Mouse (Mus musculus): ENCODE results near the gene Prox1. TPM values are rescaled to one million over a fixed set of nuclear protein-coding genes. Genes with fewer than 3 reads are reported as not detected.

Gene Prox1
- 1.8 and 3.7 TPM in 2 replicates for polyA plus RNA-seq (2014; fragmentation: Nextera tagmentation; extraction: Ambion mirVana)

DNA sequence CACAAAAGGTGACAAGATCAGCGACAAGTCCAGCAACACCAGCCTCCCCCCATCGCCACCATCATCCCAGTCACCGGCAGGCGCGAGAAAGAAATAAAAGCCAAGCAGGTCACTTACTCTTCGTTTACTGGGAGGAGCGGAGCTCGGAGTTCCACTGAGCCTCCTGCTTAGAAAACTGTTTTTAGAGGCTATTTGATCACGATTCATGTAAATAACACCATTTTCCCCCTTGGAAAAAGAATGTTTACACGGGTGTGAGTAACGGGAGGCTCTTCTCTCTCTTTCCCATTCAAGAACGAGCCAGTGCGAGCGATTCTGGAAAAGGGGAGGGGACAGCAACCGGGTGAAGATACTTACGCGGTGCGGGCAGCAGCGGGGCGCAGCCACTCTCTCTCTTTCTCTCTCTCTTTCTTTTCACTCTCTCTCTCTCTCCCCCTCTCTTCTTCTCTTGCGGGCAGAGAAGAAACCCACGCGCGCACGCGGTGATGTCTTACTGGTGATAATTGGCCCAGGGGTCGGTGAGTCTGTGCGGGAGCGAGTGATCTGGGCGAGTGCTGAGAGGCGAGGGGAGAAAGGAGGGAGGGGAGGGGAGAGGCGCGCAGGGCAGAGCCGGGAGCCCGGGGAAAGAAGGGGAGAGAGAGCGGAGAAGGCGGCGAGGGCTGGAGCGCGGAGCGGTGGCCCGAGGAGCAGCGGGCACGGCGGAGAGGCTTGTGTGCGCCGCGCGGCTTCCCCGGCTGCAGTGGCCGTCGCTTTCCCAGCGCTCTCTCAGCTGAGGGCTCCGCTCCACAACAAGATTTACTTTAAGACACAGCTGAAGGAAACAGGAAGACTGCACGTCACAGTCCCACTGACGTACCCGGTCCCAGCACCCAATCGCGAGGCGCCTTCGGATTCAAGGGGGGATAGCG is at the start of gene Prox1:
TSS of gene Prox1 (minus strand) at position 804 of the 908 bp plus-strand sequence.
- H3K27ac ChIP-seq (ENCODE audit: low read depth): peak within 1 kb of the TSS; percentile 47; the same call in 1 of the 2 replicates
- peaks cover 51% of the 10 kb centered on the region for H3K27me3 ChIP-seq (replicated peaks; ENCODE audit: control insufficient read depth, insufficient read depth, low read length)
- H3K4me3 ChIP-seq (ENCODE audit: low read depth, low read length): peak within 1 kb of the TSS; percentile 65
- ATAC-seq (replicated peaks; ENCODE audit: low FRiP score, low TSS enrichment, low read depth) (peak; percentile 85), DNase-seq (ENCODE audit: low spot score) (peak; percentile 89)
- H3K4me1 ChIP-seq (replicated peaks; ENCODE audit: control insufficient read depth, insufficient read depth, low read length): peaks cover 23% of the 10 kb centered on the region
- under 1% methylated on average over 61 of the region's 62 CpGs for WGBS
- H3K9me3 ChIP-seq (ENCODE audit: control insufficient read depth, low read length): no peaks in the 10 kb centered on the region
- H3K4me2 ChIP-seq (ENCODE audit: low read length): peak within 1 kb of the TSS; percentile 88
- no peaks in the 10 kb centered on the region for H3K36me3 ChIP-seq (ENCODE audit: control insufficient read depth, insufficient read depth, low read length)
- H3K9ac ChIP-seq (ENCODE audit: low read length): peak within 1 kb of the TSS; percentile 43

DNA sequence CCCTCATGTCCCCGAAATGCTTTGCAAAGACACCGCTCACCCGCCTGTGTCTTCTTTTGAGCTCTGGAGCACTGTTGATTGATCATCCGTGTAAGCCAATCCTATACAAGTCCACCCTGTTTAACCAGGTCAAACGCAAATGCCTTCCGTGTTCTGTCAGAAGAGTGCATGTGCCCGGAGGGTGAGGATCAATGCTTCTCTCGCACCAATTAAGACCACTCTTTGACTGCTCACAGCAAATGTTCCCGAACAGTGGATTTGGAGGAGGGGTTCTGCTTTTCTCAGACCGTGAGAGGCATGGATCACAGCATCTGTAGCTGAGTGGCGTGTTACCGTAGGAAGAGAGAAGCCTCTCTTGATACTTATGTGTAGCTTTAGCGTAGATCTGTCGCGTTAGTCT is 46.1 kb upstream of the Prox1 start:
- no peaks in the 10 kb centered on the region for H3K36me3 ChIP-seq (ENCODE audit: control insufficient read depth, insufficient read depth, low read length)
- H3K9ac ChIP-seq (ENCODE audit: low read length): no peak overlapping the region
- H3K9me3 ChIP-seq (ENCODE audit: control insufficient read depth, low read length): no peaks in the 10 kb centered on the region
- H3K4me2 ChIP-seq (ENCODE audit: low read length): no peak overlapping the region
- DNase-seq (ENCODE audit: low spot score) (no peak), ATAC-seq (replicated peaks; ENCODE audit: low FRiP score, low TSS enrichment, low read depth) (no peak)
- no peak overlapping the region for H3K4me3 ChIP-seq (ENCODE audit: low read depth, low read length)
- no peak overlapping the region for H3K27ac ChIP-seq (ENCODE audit: low read depth)
- WGBS: 85% methylated on average over 15 of the region's 15 CpGs
- H3K27me3 ChIP-seq (replicated peaks; ENCODE audit: control insufficient read depth, insufficient read depth, low read length): no peaks in the 10 kb centered on the region
- no peaks in the 10 kb centered on the region for H3K4me1 ChIP-seq (replicated peaks; ENCODE audit: control insufficient read depth, insufficient read depth, low read length)

DNA sequence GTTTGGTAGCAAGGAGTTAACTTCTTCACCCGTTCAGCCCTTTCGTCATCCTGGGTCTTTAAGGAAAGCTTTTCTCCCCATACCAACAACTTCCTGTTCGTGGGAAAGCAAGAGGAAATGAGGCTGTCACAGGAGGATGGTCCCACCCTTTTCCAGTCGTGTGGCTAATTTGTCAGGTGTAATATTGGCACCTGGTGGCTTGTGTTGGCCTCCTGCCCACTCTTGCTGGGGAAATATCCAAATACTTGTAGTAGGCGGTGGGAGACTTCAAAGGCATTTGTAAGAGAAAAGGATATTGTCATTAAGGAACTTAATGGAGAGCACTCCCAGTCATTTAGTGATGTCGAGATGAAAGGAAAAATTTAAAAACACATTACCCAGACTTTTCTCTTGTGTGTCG is 44.1 kb upstream of the Prox1 start:
- no peak overlapping the region for H3K4me2 ChIP-seq (ENCODE audit: low read length)
- H3K36me3 ChIP-seq (ENCODE audit: control insufficient read depth, insufficient read depth, low read length): no peaks in the 10 kb centered on the region
- ATAC-seq (replicated peaks; ENCODE audit: low FRiP score, low TSS enrichment, low read depth): no peak
- H3K9me3 ChIP-seq (ENCODE audit: control insufficient read depth, low read length): no peaks in the 10 kb centered on the region
- WGBS: 72% methylated on average over 7 of the region's 7 CpGs
- H3K27ac ChIP-seq (ENCODE audit: low read depth): no peak overlapping the region
- no peak overlapping the region for H3K9ac ChIP-seq (ENCODE audit: low read length)
- no peak for DNase-seq (ENCODE audit: low spot score)
- H3K4me1 ChIP-seq (replicated peaks; ENCODE audit: control insufficient read depth, insufficient read depth, low read length): no peaks in the 10 kb centered on the region
- no peak overlapping the region for H3K4me3 ChIP-seq (ENCODE audit: low read depth, low read length)
- no peaks in the 10 kb centered on the region for H3K27me3 ChIP-seq (replicated peaks; ENCODE audit: control insufficient read depth, insufficient read depth, low read length)

DNA sequence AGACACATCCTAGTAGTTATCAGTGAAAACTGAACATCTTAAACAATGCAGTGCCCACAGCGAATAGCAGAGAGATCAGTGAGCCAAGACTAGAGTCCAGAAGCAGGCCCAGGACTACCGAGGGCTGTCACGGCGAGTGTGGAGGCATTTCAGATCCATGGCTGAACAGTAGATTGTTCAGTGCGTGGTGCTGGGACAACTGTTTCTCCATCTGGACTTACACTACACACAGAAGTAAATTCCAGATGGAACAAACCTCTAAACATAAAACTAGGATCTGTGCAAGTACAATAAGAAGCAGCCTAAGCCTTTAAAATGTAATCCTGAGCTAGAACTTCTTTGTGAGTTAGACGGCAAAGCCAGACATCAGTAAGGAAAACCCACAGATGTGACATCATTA is 42.7 kb upstream of the Prox1 start:
- no peak overlapping the region for H3K4me3 ChIP-seq (ENCODE audit: low read depth, low read length)
- no peaks in the 10 kb centered on the region for H3K27me3 ChIP-seq (replicated peaks; ENCODE audit: control insufficient read depth, insufficient read depth, low read length)
- no peak for ATAC-seq (replicated peaks; ENCODE audit: low FRiP score, low TSS enrichment, low read depth)
- no peak for DNase-seq (ENCODE audit: low spot score)
- no peaks in the 10 kb centered on the region for H3K36me3 ChIP-seq (ENCODE audit: control insufficient read depth, insufficient read depth, low read length)
- no peak overlapping the region for H3K27ac ChIP-seq (ENCODE audit: low read depth)
- H3K4me2 ChIP-seq (ENCODE audit: low read length): no peak overlapping the region
- no peaks in the 10 kb centered on the region for H3K9me3 ChIP-seq (ENCODE audit: control insufficient read depth, low read length)
- H3K9ac ChIP-seq (ENCODE audit: low read length): no peak overlapping the region
- WGBS: 91% methylated on average over 6 of the region's 6 CpGs
- H3K4me1 ChIP-seq (replicated peaks; ENCODE audit: control insufficient read depth, insufficient read depth, low read length): no peaks in the 10 kb centered on the region

DNA sequence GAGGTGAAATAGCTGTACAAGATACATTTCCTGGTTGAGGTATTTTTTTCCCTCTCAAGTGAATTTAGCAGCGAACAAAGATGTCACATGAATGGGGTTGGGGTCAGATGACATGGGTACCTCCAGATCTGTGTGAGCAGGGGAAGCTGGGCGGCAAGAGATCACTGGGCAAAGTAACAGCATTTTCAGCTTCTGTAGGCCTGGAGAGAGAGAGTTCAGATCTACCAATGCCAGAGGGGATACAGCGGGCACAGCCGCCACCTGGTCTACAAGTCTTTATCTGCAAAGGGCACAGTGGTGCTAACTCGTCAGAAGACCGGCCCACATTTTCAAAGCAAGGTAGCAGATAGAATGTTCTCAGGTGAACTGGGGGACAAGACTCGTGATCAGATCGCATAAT is 36.7 kb upstream of the Prox1 start:
- DNase-seq (ENCODE audit: low spot score): no peak
- Histone ChIP-seq H3K9me3 (ENCODE audit: control insufficient read depth, low read length) (no peaks in the 10 kb centered on the region), H3K4me3 (ENCODE audit: low read depth, low read length) (no peak overlapping the region), H3K27me3 (replicated peaks; ENCODE audit: control insufficient read depth, insufficient read depth, low read length) (no peaks in the 10 kb centered on the region), H3K4me2 (ENCODE audit: low read length) (no peak overlapping the region), H3K36me3 (ENCODE audit: control insufficient read depth, insufficient read depth, low read length) (no peaks in the 10 kb centered on the region), H3K9ac (ENCODE audit: low read length) (no peak overlapping the region), H3K27ac (ENCODE audit: low read depth) (no peak overlapping the region), H3K4me1 (replicated peaks; ENCODE audit: control insufficient read depth, insufficient read depth, low read length) (no peaks in the 10 kb centered on the region)
- ATAC-seq (replicated peaks; ENCODE audit: low FRiP score, low TSS enrichment, low read depth): no peak
- 90% methylated on average over 8 of the region's 8 CpGs for WGBS

DNA sequence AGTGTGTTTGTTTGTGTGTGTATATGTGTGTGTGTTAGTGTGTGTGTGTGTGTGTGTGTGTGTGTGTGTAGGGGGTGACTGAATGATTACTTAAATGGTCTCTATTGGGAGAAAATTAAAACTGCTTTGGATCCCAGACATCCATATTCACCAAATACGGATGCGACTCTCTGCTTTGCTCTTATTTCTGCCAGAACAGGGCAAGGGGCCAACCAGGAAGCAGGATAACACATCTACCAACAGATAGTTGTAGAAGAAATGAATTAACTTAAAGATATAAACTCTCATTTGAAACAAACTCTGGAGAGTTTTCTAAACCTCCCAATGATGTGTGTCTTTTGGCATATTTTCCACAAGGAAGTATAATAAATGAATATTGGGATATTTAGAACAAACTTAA is 35.2 kb upstream of the Prox1 start:
- 80% methylated on average over 2 of the region's 2 CpGs for WGBS
- H3K4me1 ChIP-seq (replicated peaks; ENCODE audit: control insufficient read depth, insufficient read depth, low read length): no peaks in the 10 kb centered on the region
- ATAC-seq (replicated peaks; ENCODE audit: low FRiP score, low TSS enrichment, low read depth): no peak

DNA sequence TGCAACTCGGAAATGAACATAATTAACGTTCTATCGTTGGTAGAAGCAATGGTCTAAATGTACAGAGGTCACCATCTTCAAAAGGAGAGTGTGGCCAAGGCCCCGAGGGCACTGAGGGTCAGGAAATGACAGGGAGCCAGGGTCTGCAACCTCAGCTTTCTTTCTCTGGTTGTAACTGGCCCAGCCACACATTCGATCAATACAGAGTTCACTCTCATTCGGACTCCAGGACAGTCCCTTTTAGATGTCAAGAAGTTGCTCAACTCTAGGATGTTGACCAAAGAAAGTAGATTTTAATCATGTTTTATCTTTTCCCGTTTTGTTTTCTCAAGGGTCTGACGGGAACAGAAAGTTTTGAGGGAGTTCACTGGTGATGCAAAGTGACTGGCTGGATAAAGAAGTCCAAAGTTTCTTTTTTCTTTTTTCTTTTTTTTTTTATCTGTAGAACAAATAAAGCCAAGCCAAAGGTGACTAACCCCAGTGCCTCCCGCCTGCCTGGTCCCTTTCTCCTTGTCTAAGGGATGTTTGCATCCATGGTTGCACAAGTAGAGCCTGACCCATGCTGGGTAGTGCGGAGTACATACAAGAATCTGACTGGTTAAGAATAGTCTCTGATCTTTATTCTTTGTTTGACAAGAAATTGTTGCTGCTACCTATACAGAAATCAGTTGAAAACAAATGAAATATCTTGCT is 34.0 kb upstream of the Prox1 start:
- no peak for ATAC-seq (replicated peaks; ENCODE audit: low FRiP score, low TSS enrichment, low read depth)
- H3K4me2 ChIP-seq (ENCODE audit: low read length): no peak overlapping the region
- no peak overlapping the region for H3K27ac ChIP-seq (ENCODE audit: low read depth)
- H3K27me3 ChIP-seq (replicated peaks; ENCODE audit: control insufficient read depth, insufficient read depth, low read length): no peaks in the 10 kb centered on the region
- no peak overlapping the region for H3K9ac ChIP-seq (ENCODE audit: low read length)
- 68% methylated on average over 10 of the region's 10 CpGs for WGBS
- DNase-seq (ENCODE audit: low spot score): no peak
- no peak overlapping the region for H3K4me3 ChIP-seq (ENCODE audit: low read depth, low read length)
- H3K9me3 ChIP-seq (ENCODE audit: control insufficient read depth, low read length): no peaks in the 10 kb centered on the region
- no peaks in the 10 kb centered on the region for H3K4me1 ChIP-seq (replicated peaks; ENCODE audit: control insufficient read depth, insufficient read depth, low read length)
- H3K36me3 ChIP-seq (ENCODE audit: control insufficient read depth, insufficient read depth, low read length): no peaks in the 10 kb centered on the region

More for the DNA sequence above, 35.2 kb upstream of the Prox1 start:
- no peaks in the 10 kb centered on the region for H3K9me3 ChIP-seq (ENCODE audit: control insufficient read depth, low read length)
- H3K9ac ChIP-seq (ENCODE audit: low read length): no peak overlapping the region
- H3K4me3 ChIP-seq (ENCODE audit: low read depth, low read length): no peak overlapping the region
- H3K27me3 ChIP-seq (replicated peaks; ENCODE audit: control insufficient read depth, insufficient read depth, low read length): no peaks in the 10 kb centered on the region
- no peaks in the 10 kb centered on the region for H3K36me3 ChIP-seq (ENCODE audit: control insufficient read depth, insufficient read depth, low read length)
- no peak overlapping the region for H3K4me2 ChIP-seq (ENCODE audit: low read length)
- no peak overlapping the region for H3K27ac ChIP-seq (ENCODE audit: low read depth)
- DNase-seq (ENCODE audit: low spot score): no peak

DNA sequence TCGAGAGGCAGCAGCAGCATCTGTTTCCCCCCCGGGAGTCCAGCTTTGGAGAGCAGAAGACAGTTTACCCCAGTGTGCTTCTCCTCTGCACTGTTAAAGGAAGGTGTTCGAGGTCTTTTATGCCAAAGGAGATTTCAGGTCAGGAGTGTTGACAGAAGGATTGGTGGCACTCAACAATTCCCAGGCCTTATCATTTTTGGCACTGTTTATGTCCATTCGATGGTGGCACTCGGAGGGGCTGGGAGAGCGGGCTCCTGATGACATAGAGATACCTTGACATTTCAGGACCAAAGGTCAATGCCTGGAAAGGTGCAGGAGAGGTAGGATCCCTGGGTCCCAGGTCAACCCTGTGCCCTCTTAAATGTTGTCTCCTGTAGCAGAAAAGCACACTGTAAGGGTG is 31.2 kb upstream of the Prox1 start:
- WGBS: 70% methylated on average over 6 of the region's 6 CpGs
- H3K9me3 ChIP-seq (ENCODE audit: control insufficient read depth, low read length): no peaks in the 10 kb centered on the region
- DNase-seq (ENCODE audit: low spot score) (no peak), ATAC-seq (replicated peaks; ENCODE audit: low FRiP score, low TSS enrichment, low read depth) (no peak)
- H3K27me3 ChIP-seq (replicated peaks; ENCODE audit: control insufficient read depth, insufficient read depth, low read length): no peaks in the 10 kb centered on the region
- H3K4me3 ChIP-seq (ENCODE audit: low read depth, low read length): no peak overlapping the region
- H3K9ac ChIP-seq (ENCODE audit: low read length): no peak overlapping the region
- no peaks in the 10 kb centered on the region for H3K4me1 ChIP-seq (replicated peaks; ENCODE audit: control insufficient read depth, insufficient read depth, low read length)
- no peak overlapping the region for H3K4me2 ChIP-seq (ENCODE audit: low read length)
- no peak overlapping the region for H3K27ac ChIP-seq (ENCODE audit: low read depth)
- H3K36me3 ChIP-seq (ENCODE audit: control insufficient read depth, insufficient read depth, low read length): no peaks in the 10 kb centered on the region
